Mouse (Mus musculus): ENCODE data around the gene Spty2d1.
"Not testable (repeated sequence)": the region's sequence is repeated elsewhere in the genome, so short reads cannot be mapped to it uniquely, and the experiment has no call there.

Spty2d1 gene

GRCm38 (mm10) chr7:46989387-46989786 lies 18.8 kb downstream of the Spty2d1 start:
- not testable (repeated sequence) for DNase-seq (ENCODE audit: low read depth, low spot score)

GRCm38 (mm10) chr7:46987073-46987472 lies 21.1 kb downstream of the Spty2d1 start:
- no peak for DNase-seq (ENCODE audit: low read depth, low spot score)

- peak; percentile 48 for DNase-seq (ENCODE audit: low read depth, low spot score)
These were observed 21.6 kb downstream of the Spty2d1 start for GRCm38 (mm10) chr7:46986646-46987045.

- peak; percentile 77 for DNase-seq (ENCODE audit: low read depth, low spot score)
These were observed 22.3 kb downstream of the Spty2d1 start for GRCm38 (mm10) chr7:46985718-46986505.

- DNase-seq (ENCODE audit: low read depth, low spot score) = no peak
These were observed 24.9 kb downstream of the Spty2d1 start, which contains the start of gene Gm9999 for GRCm38 (mm10) chr7:46983280-46983679. Gm9999 (plus strand) TSS chr7:46983580.

GRCm38 (mm10) chr7:46975456-46975855 lies 32.8 kb downstream of the Spty2d1 start:
- DNase-seq (ENCODE audit: low read depth, low spot score) = no peak

GRCm38 (mm10) chr7:46974648-46975047 lies 33.6 kb downstream of the Spty2d1 start:
- no peak for DNase-seq (ENCODE audit: low read depth, low spot score)

GRCm38 (mm10) chr7:46969898-46970297 lies 38.3 kb downstream of the Spty2d1 start:
- DNase-seq (ENCODE audit: low read depth, low spot score) = no peak

GRCm38 (mm10) chr7:46964070-46964469 lies 44.1 kb downstream of the Spty2d1 start:
- no peak for DNase-seq (ENCODE audit: low read depth, low spot score)

- DNase-seq (ENCODE audit: low read depth, low spot score) = peak; percentile 84
These were observed 45.2 kb downstream of the Spty2d1 start for GRCm38 (mm10) chr7:46962806-46963618.

GRCm38 (mm10) chr7:46962132-46962531 lies 46.1 kb downstream of the Spty2d1 start:
- no peak for DNase-seq (ENCODE audit: low read depth, low spot score)

- no peak for DNase-seq (ENCODE audit: low read depth, low spot score)
These were observed 47.2 kb downstream of the Spty2d1 start for GRCm38 (mm10) chr7:46960991-46961390.

- DNase-seq (ENCODE audit: low read depth, low spot score) = no peak
These were observed 49.4 kb downstream of the Spty2d1 start for GRCm38 (mm10) chr7:46958853-46959252.

- peak; percentile 98 for DNase-seq (ENCODE audit: low read depth, low spot score)
These were observed 50.1 kb downstream of the Spty2d1 start, which contains the start of gene Uevld for GRCm38 (mm10) chr7:46957831-46958691. Uevld (minus strand) TSS chr7:46958527.

Data from brain, adult 2 months (tissue).